Mouse (Mus musculus): Measurements from ENCODE around the gene Pdss1.

The Pdss1 gene

GRCm38 (mm10) chr2:22961681-22962080 lies 66.4 kb downstream of the Pdss1 start:
- DNase-seq (ENCODE audit: low spot score) = no peak

- no peak for DNase-seq (ENCODE audit: low spot score)
These were observed 66.9 kb downstream of the Pdss1 start for GRCm38 (mm10) chr2:22962242-22962641.

GRCm38 (mm10) chr2:22962970-22963369 lies 67.6 kb downstream of the Pdss1 start:
- no peak for DNase-seq (ENCODE audit: low spot score)

- DNase-seq (ENCODE audit: low spot score) = no peak
These were observed 82.2 kb downstream of the Pdss1 start for GRCm38 (mm10) chr2:22977387-22977973.

GRCm38 (mm10) chr2:22985973-22986657 lies 90.8 kb downstream of the Pdss1 start:
- peak; percentile 69 for DNase-seq (ENCODE audit: low spot score)
